Mouse (Mus musculus) CH12.LX (cell line): ENCODE results near the gene Cd164. TPM values are rescaled to one million over a fixed set of nuclear protein-coding genes. Genes with fewer than 3 reads are reported as not detected.

Experiments
- DNase-seq: peaks from one replicate; pipeline ENCODE4 v3.0.0-alpha.2; 2013; ENCODE audit errors: extremely low read depth
- H3K27ac ChIP-seq: 2 replicates; pipeline ENCODE4 v1.5.1; 2012; ENCODE audit warnings: low read depth, mild to moderate bottlenecking, control low read depth, moderate library complexity; ENCODE audit not compliant: insufficient read depth
- H3K27me3 ChIP-seq: replicated peaks from 2 replicates; pipeline ENCODE3; 2012; ENCODE audit warnings: inconsistent platforms
- H3K36me3 ChIP-seq, 2 experiments: replicated peaks in 1 of 2; 2 replicates each; pipeline versions ENCODE3 to v1.6.1; 2012; ENCODE audit warnings: inconsistent platforms in 1 of 2, low read length in 1 of 2, mild to moderate bottlenecking in 1 of 2, mixed read lengths in 1 of 2, moderate library complexity in 1 of 2; ENCODE audit not compliant: control insufficient read depth in 1 of 2, insufficient read depth in 1 of 2
- H3K4me1 ChIP-seq, 2 experiments: 2 replicates each; pipeline ENCODE4 v1.6.1; 2012; ENCODE audit warnings: inconsistent platforms in 1 of 2, moderate library complexity in 1 of 2; ENCODE audit not compliant: insufficient read depth in 2 of 2, control insufficient read depth in 1 of 2
- H3K4me2 ChIP-seq: 2 replicates; pipeline ENCODE4 v1.6.1; 2012; ENCODE audit warnings: low read depth, mild to moderate bottlenecking, control low read depth; ENCODE audit not compliant: poor library complexity, insufficient read depth, severe bottlenecking
- H3K4me3 ChIP-seq, 3 experiments: fragments of 150-350 bp in 1 of 3; sonication (generic) in 1 of 3; replicated peaks in 1 of 3; 2 replicates each; pipeline versions ENCODE3 to v1.5.1; 2011 to 2012; ENCODE audit warnings: low read depth in 2 of 3, low read length in 2 of 3, mild to moderate bottlenecking in 2 of 3, moderate library complexity in 2 of 3, control low read depth in 1 of 3, improper control_type of control experiment in 1 of 3, inconsistent platforms in 1 of 3, mixed read lengths in 1 of 3; ENCODE audit not compliant: poor library complexity in 1 of 3
- H3K79me2 ChIP-seq: replicated peaks from 2 replicates; pipeline ENCODE4 v1.6.1; 2012; ENCODE audit warnings: mild to moderate bottlenecking, moderate library complexity; ENCODE audit not compliant: control insufficient read depth, poor library complexity, insufficient read depth, severe bottlenecking; ENCODE audit errors: extremely low read depth
- H3K9ac ChIP-seq: 2 replicates; pipeline ENCODE4 v1.6.1; 2012; ENCODE audit warnings: low read depth, mild to moderate bottlenecking, control low read depth, moderate library complexity; ENCODE audit not compliant: insufficient read depth
- H3K9me3 ChIP-seq: replicated peaks from 2 replicates; pipeline ENCODE3; 2012; ENCODE audit warnings: low read length, inconsistent platforms, mixed read lengths
- CHD1 ChIP-seq: IDR thresholded peaks from 2 replicates; pipeline ENCODE4 v1.6.1; 2012; ENCODE audit warnings: low read depth, low read length, improper control_type of control experiment, inconsistent platforms
- CTCF ChIP-seq, 2 experiments: IDR thresholded peaks in 1 of 2; conservative IDR thresholded peaks in 1 of 2; 2 replicates each; pipeline ENCODE4 v1.5.1; 2011 to 2012; ENCODE audit warnings: low read depth in 2 of 2, low read length in 2 of 2, improper control_type of control experiment in 1 of 2, inconsistent platforms in 1 of 2, mild to moderate bottlenecking in 1 of 2, moderate library complexity in 1 of 2
- E2F4 ChIP-seq: IDR thresholded peaks from 2 replicates; pipeline ENCODE4 v1.6.1; 2011; ENCODE audit warnings: low read depth, low read length, improper control_type of control experiment; ENCODE audit not compliant: insufficient replicate concordance
- ELF1 ChIP-seq: IDR thresholded peaks from 2 replicates; pipeline ENCODE4 v1.6.1; 2014; ENCODE audit warnings: low read depth, mild to moderate bottlenecking, inconsistent platforms, low read length, improper control_type of control experiment
- EP300 ChIP-seq: IDR thresholded peaks from 2 replicates; pipeline ENCODE4 v1.6.1; 2011; ENCODE audit warnings: low read length, improper control_type of control experiment
- ETS1 ChIP-seq: conservative IDR thresholded peaks from 2 replicates; pipeline ENCODE4 v1.6.1; 2012; ENCODE audit warnings: low read depth, mild to moderate bottlenecking, inconsistent platforms, low read length, improper control_type of control experiment, moderate library complexity
- HCFC1 ChIP-seq: IDR thresholded peaks from 2 replicates; pipeline ENCODE4 v1.6.1; 2012; ENCODE audit warnings: low read depth, mild to moderate bottlenecking, inconsistent platforms, low read length, improper control_type of control experiment
- IRF4 ChIP-seq: IDR thresholded peaks from 2 replicates; pipeline ENCODE4 v1.6.1; 2014; ENCODE audit warnings: low read depth, mild to moderate bottlenecking, inconsistent platforms, low read length, improper control_type of control experiment
- JUN ChIP-seq: IDR thresholded peaks from 2 replicates; pipeline ENCODE4 v1.6.1; 2011; ENCODE audit warnings: low read depth, mild to moderate bottlenecking, low read length, improper control_type of control experiment, moderate library complexity; ENCODE audit not compliant: insufficient read depth
- JUND ChIP-seq: conservative IDR thresholded peaks from 2 replicates; pipeline ENCODE4 v1.6.1; 2011; ENCODE audit warnings: low read depth, low read length, improper control_type of control experiment
- MAFK ChIP-seq: IDR thresholded peaks from 2 replicates; pipeline ENCODE4 v1.6.1; 2011; ENCODE audit warnings: low read length, improper control_type of control experiment; ENCODE audit not compliant: insufficient replicate concordance
- MAZ ChIP-seq: IDR thresholded peaks from 2 replicates; pipeline ENCODE4 v1.6.1; 2012; ENCODE audit warnings: low read depth, mild to moderate bottlenecking, inconsistent platforms, low read length, improper control_type of control experiment, moderate library complexity
- MEF2A ChIP-seq: IDR thresholded peaks from 2 replicates; pipeline ENCODE4 v1.6.1; 2014; ENCODE audit warnings: low read depth, mild to moderate bottlenecking, inconsistent platforms, low read length, improper control_type of control experiment, borderline replicate concordance
- MXI1 ChIP-seq: IDR thresholded peaks from 2 replicates; pipeline ENCODE4 v1.6.1; 2011; ENCODE audit warnings: mild to moderate bottlenecking, low read depth, low read length, improper control_type of control experiment
- NELFE ChIP-seq: IDR thresholded peaks from 2 replicates; pipeline ENCODE4 v1.6.1; 2011; ENCODE audit warnings: low read depth, low read length, improper control_type of control experiment
- NRF1 ChIP-seq: IDR thresholded peaks from 2 replicates; pipeline ENCODE4 v1.6.1; 2014; ENCODE audit warnings: low read depth, mild to moderate bottlenecking, inconsistent platforms, low read length, improper control_type of control experiment, moderate library complexity
- PAX5 ChIP-seq: IDR thresholded peaks from 2 replicates; pipeline ENCODE4 v1.6.1; 2012; ENCODE audit warnings: low read length, inconsistent platforms, mixed read lengths
- POLR2AphosphoS2 ChIP-seq: IDR thresholded peaks from 2 replicates; pipeline ENCODE4 v1.6.1; 2011; ENCODE audit warnings: low read depth, low read length, improper control_type of control experiment
- RAD21 ChIP-seq: IDR thresholded peaks from 2 replicates; pipeline ENCODE4 v1.6.1; 2011; ENCODE audit warnings: low read depth, mild to moderate bottlenecking, low read length, improper control_type of control experiment, moderate library complexity
- SIN3A ChIP-seq: IDR thresholded peaks from 2 replicates; pipeline ENCODE4 v1.6.1; 2012; ENCODE audit warnings: low read length, improper control_type of control experiment, inconsistent platforms
- SMC3 ChIP-seq: IDR thresholded peaks from 2 replicates; pipeline ENCODE4 v1.6.1; 2011; ENCODE audit warnings: low read depth, low read length, improper control_type of control experiment
- TBP ChIP-seq: conservative IDR thresholded peaks from 2 replicates; pipeline ENCODE4 v1.6.1; 2011; ENCODE audit warnings: low read depth, low read length, improper control_type of control experiment
- UBTF ChIP-seq: IDR thresholded peaks from 2 replicates; pipeline ENCODE4 v1.6.1; 2012; ENCODE audit warnings: low read depth, mild to moderate bottlenecking, inconsistent platforms, low read length, improper control_type of control experiment, moderate library complexity
- USF2 ChIP-seq: conservative IDR thresholded peaks from 2 replicates; pipeline ENCODE4 v1.6.1; 2011; ENCODE audit warnings: low read depth, low read length, improper control_type of control experiment
- ZC3H11A ChIP-seq: IDR thresholded peaks from 2 replicates; pipeline ENCODE4 v1.6.1; 2012; ENCODE audit warnings: low read depth, mild to moderate bottlenecking, inconsistent platforms, low read length, improper control_type of control experiment
- ZKSCAN1 ChIP-seq: IDR thresholded peaks from 2 replicates; pipeline ENCODE4 v1.6.1; 2012; ENCODE audit warnings: low read depth, inconsistent platforms, low read length, improper control_type of control experiment, borderline replicate concordance
- ZMIZ1 ChIP-seq: IDR thresholded peaks from 2 replicates; pipeline ENCODE4 v1.6.1; 2012; ENCODE audit warnings: low read depth, mild to moderate bottlenecking, inconsistent platforms, low read length, improper control_type of control experiment
- dilution Hi-C: fragments of 300-500 bp; cut with MboI; formaldehyde crosslinking; loops from 2 replicates; pipeline ENCODE4 v1.14.3; 2020; ENCODE audit warnings: low sequenced_read_pairs; ENCODE audit not compliant: extremely low pct_unique_long_range_greater_than_20kb, extremely low pct_ligation_motif_present
- in situ Hi-C: fragments of 300-500 bp; cut with MboI; formaldehyde crosslinking; loops from 3 replicates; pipeline ENCODE4 v1.14.3; 2019; ENCODE audit warnings: low sequenced_read_pairs, low pct_ligation_motif_present, low pct_unique_long_range_greater_than_20kb, mixed read lengths
- polyA plus RNA-seq: library from polyadenylated mRNA; unstranded; fragments of >175 nt; gene quantifications from 2 replicates; pipeline ENCODE4 v1.2.1, GENCODE M21; 2012; ENCODE audit warnings: low read depth; ENCODE audit not compliant: insufficient read length
- total RNA-seq, 2 experiments: library from RNA; depleted of rRNA; stranded (reverse); fragments of 300-350 nt in 1 of 2; fragments of >200 nt in 1 of 2; gene quantifications; 2 replicates each; pipeline ENCODE4 v1.2.3; 2012 to 2014

The Cd164 gene
- total and polyA plus RNA-seq, 3 experiments: 41.0 to 191 (median 151) TPM

- H3K4me2 ChIP-seq: no peak overlapping the region
- H3K9me3 ChIP-seq: no peaks in the 10 kb centered on the region
- in situ Hi-C loops (no loop called here), dilution Hi-C loops (no loop called here)
- H3K27ac ChIP-seq: no peak overlapping the region
- H3K27me3 ChIP-seq: no peaks in the 10 kb centered on the region
- no peak overlapping the region for H3K9ac ChIP-seq
- H3K4me3 ChIP-seq: no peak overlapping the region
- H3K4me1 ChIP-seq: peaks cover 3 to 26% of the 10 kb centered on the region in 2 experiments
- TF ChIP-seq MEF2A (no peak), HCFC1 (no peak), CTCF (conservative IDR thresholded peaks at IDR 0.05 in 1 of 2, IDR thresholded peaks at IDR 0.05 in 1 of 2; ENCODE audit: low read depth in 2 of 2, low read length in 2 of 2) (no peak), ETS1 (no peak), ELF1 (no peak), PAX5 (no peak), CHD1 (no peak), NELFE (no peak), JUN (no peak), UBTF (no peak), USF2 (no peak), MAFK (no peak), TBP (no peak), RAD21 (no peak), SMC3 (no peak), SIN3A (no peak), POLR2AphosphoS2 (no peak), NRF1 (no peak)
- H3K79me2 ChIP-seq: peaks cover 3% of the 10 kb centered on the region; the same call in 1 of the 2 replicates
- H3K36me3 ChIP-seq: peaks cover 6 to 55% of the 10 kb centered on the region in 2 experiments
- DNase-seq: no peak
Observed at GRCm38 (mm10) chr10:41536714-41537113, 17.5 kb downstream of the Cd164 start.

DNA sequence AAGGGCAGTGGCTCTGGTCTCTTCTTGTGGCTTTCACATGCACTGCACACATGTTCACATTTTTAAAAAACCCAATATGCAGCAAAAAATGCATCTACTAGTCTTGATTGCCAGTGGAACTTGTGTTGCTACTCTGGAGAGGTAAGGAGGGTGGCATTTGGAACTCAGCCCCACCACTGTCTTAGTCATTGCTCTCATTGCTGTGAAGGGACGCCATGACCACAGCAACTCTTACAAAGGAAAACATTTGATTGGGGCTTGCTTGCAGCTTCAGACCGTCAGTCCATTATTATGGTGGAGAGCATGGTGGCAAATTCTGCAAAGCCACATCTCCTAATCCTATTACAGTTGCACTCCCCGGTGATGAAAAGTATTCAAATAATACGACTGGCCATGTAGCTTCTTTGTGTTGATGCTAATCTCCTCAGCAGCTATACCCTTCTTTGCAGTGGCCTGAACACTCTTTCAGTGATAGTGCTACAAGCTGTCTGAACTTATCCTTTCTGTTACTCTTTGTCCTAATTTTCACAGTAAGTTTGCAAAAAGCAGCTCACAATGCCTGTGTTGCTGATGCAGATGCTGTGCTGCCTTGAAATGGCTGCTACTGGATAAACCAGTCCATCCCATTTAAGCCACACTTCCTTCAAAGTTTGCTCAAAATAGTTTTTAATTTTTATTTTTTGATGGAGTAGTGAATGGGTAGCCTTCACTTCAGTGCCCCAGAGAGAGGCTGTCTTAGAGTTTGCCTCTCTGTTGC is 18.2 kb downstream of the Cd164 start:
- Histone ChIP-seq H3K9ac (no peak overlapping the region), H3K36me3 (peaks cover 5 to 52% of the 10 kb centered on the region in 2 experiments), H3K27ac (no peak overlapping the region), H3K4me3 (no peak overlapping the region), H3K79me2 (peaks cover 2% of the 10 kb centered on the region; the same call in 1 of the 2 replicates), H3K9me3 (no peaks in the 10 kb centered on the region), H3K27me3 (no peaks in the 10 kb centered on the region), H3K4me2 (no peak overlapping the region), H3K4me1 (peaks cover 3 to 25% of the 10 kb centered on the region in 2 experiments)
- dilution Hi-C loops: no loop called here
- in situ Hi-C loops: no loop called here
- TF ChIP-seq USF2 (no peak), ZC3H11A (no peak), E2F4 (no peak), SMC3 (no peak), MAZ (no peak), JUND (no peak), ZMIZ1 (no peak), ZKSCAN1 (no peak), CHD1 (no peak), JUN (no peak), EP300 (no peak), POLR2AphosphoS2 (no peak), ELF1 (no peak), MXI1 (no peak), NELFE (no peak), IRF4 (no peak)
- no peak for DNase-seq
